Mouse (Mus musculus) MEL (cell line): ENCODE measurements around the gene Cic. TPM values are rescaled to one million over a fixed set of nuclear protein-coding genes. Genes with fewer than 3 reads are reported as not detected.

Experiments used
- DNase-seq: peaks from one replicate; pipeline ENCODE4 v3.0.0; 2011; ENCODE audit warnings: low read depth, low spot score
- H3K27ac ChIP-seq: 2 replicates; pipeline ENCODE4 v1.5.1; 2012; ENCODE audit warnings: low read depth, mild to moderate bottlenecking, control low read depth, low read length, moderate library complexity; ENCODE audit not compliant: control insufficient read depth
- H3K27me3 ChIP-seq, 2 experiments: fragments of 150-350 bp in 1 of 2; sonication (generic) in 1 of 2; 2 replicates each; pipeline ENCODE4 v1.6.1; 2012; ENCODE audit warnings: low read length in 2 of 2, mild to moderate bottlenecking in 2 of 2, improper control_type of control experiment in 1 of 2, moderate library complexity in 1 of 2; ENCODE audit not compliant: insufficient read depth in 2 of 2, control insufficient read depth in 1 of 2
- H3K36me3 ChIP-seq, 2 experiments: 2 replicates each; pipeline ENCODE4 v1.6.1; 2012 to 2014; ENCODE audit warnings: low read length in 2 of 2, improper control_type of control experiment in 1 of 2, inconsistent platforms in 1 of 2, mild to moderate bottlenecking in 1 of 2; ENCODE audit not compliant: insufficient read depth in 2 of 2, control insufficient read depth in 1 of 2
- H3K4me1 ChIP-seq, 2 experiments: fragments of 150-350 bp in 1 of 2; sonication (generic) in 1 of 2; 2 replicates each; pipeline ENCODE4 v1.6.1; 2012; ENCODE audit warnings: low read length in 2 of 2, improper control_type of control experiment in 1 of 2, mild to moderate bottlenecking in 1 of 2; ENCODE audit not compliant: insufficient read depth in 2 of 2, control insufficient read depth in 1 of 2
- H3K4me3 ChIP-seq, 2 experiments: fragments of 150-350 bp in 1 of 2; sonication (generic) in 1 of 2; 2 replicates each; pipeline ENCODE4 v1.5.1; 2012; ENCODE audit warnings: low read depth in 2 of 2, low read length in 2 of 2, mild to moderate bottlenecking in 2 of 2, moderate library complexity in 2 of 2, control low read depth in 1 of 2, improper control_type of control experiment in 1 of 2; ENCODE audit not compliant: control insufficient read depth in 1 of 2, insufficient read depth in 1 of 2
- H3K79me2 ChIP-seq: 2 replicates; pipeline ENCODE4 v1.6.1; 2012; ENCODE audit warnings: mild to moderate bottlenecking, low read length, moderate library complexity; ENCODE audit not compliant: control insufficient read depth, poor library complexity, insufficient read depth
- H3K9ac ChIP-seq: 2 replicates; pipeline ENCODE4 v1.6.1; 2012; ENCODE audit warnings: low read depth, mild to moderate bottlenecking, control low read depth, low read length, moderate library complexity; ENCODE audit not compliant: control insufficient read depth, poor library complexity, severe bottlenecking
- H3K9me3 ChIP-seq: fragments of 150-350 bp; sonication (generic); replicated peaks from 2 replicates; pipeline ENCODE4 v1.6.1; 2012; ENCODE audit warnings: mild to moderate bottlenecking, low read length, improper control_type of control experiment, moderate library complexity; ENCODE audit not compliant: insufficient read depth
- CHD1 ChIP-seq: IDR thresholded peaks from 2 replicates; pipeline ENCODE4 v1.6.1; 2012; ENCODE audit warnings: low read depth, mild to moderate bottlenecking, inconsistent platforms, low read length, improper control_type of control experiment
- CHD2 ChIP-seq: IDR thresholded peaks from 2 replicates; pipeline ENCODE4 v1.6.1; 2011; ENCODE audit warnings: low read length, improper control_type of control experiment
- E2F4 ChIP-seq: IDR thresholded peaks from 2 replicates; pipeline ENCODE4 v1.6.1; 2011; ENCODE audit warnings: low read depth, low read length, improper control_type of control experiment, borderline replicate concordance
- ELF1 ChIP-seq: IDR thresholded peaks from 2 replicates; pipeline ENCODE4 v1.6.1; 2014; ENCODE audit warnings: low read depth, mild to moderate bottlenecking, inconsistent platforms, low read length, improper control_type of control experiment, moderate library complexity
- EP300 ChIP-seq, 2 experiments: IDR thresholded peaks; 2 replicates each; pipeline ENCODE4 v1.6.1; 2011; ENCODE audit warnings: improper control_type of control experiment in 2 of 2, low read length in 2 of 2, low read depth in 1 of 2, mild to moderate bottlenecking in 1 of 2
- ETS1 ChIP-seq: IDR thresholded peaks from 2 replicates; pipeline ENCODE4 v1.6.1; 2012; ENCODE audit warnings: low read depth, mild to moderate bottlenecking, inconsistent platforms, low read length, improper control_type of control experiment, moderate library complexity
- HCFC1 ChIP-seq: IDR thresholded peaks from 2 replicates; pipeline ENCODE4 v1.6.1; 2012; ENCODE audit warnings: low read depth, mild to moderate bottlenecking, inconsistent platforms, low read length, improper control_type of control experiment, moderate library complexity
- JUND ChIP-seq: IDR thresholded peaks from 2 replicates; pipeline ENCODE4 v1.6.1; 2011; ENCODE audit warnings: low read depth, mild to moderate bottlenecking, improper control_type of control experiment, low read length
- KAT2A ChIP-seq: conservative IDR thresholded peaks from 2 replicates; pipeline ENCODE4 v1.6.1; 2012; ENCODE audit warnings: low read depth, low read length, improper control_type of control experiment, inconsistent platforms
- MAFK ChIP-seq: IDR thresholded peaks from 2 replicates; pipeline ENCODE4 v1.6.1; 2011; ENCODE audit warnings: low read depth, mild to moderate bottlenecking, low read length, improper control_type of control experiment, borderline replicate concordance
- MAX ChIP-seq: IDR thresholded peaks from 2 replicates; pipeline ENCODE4 v1.6.1; 2011; ENCODE audit warnings: low read length, improper control_type of control experiment
- MAZ ChIP-seq: IDR thresholded peaks from 2 replicates; pipeline ENCODE4 v1.6.1; 2012; ENCODE audit warnings: low read depth, mild to moderate bottlenecking, inconsistent platforms, low read length, improper control_type of control experiment
- MEF2A ChIP-seq: IDR thresholded peaks from 2 replicates; pipeline ENCODE4 v1.6.1; 2014; ENCODE audit warnings: low read depth, mild to moderate bottlenecking, inconsistent platforms, low read length, improper control_type of control experiment; ENCODE audit not compliant: poor library complexity, insufficient replicate concordance, severe bottlenecking; ENCODE audit errors: extremely low read depth
- MYC ChIP-seq: IDR thresholded peaks from 2 replicates; pipeline ENCODE4 v1.6.1; 2011; ENCODE audit warnings: low read depth, mild to moderate bottlenecking, low read length, improper control_type of control experiment, moderate library complexity
- POLR2A ChIP-seq, 2 experiments: IDR thresholded peaks; 2 replicates each; pipeline ENCODE4 v1.6.1; 2011 to 2012; ENCODE audit warnings: low read length in 2 of 2, mild to moderate bottlenecking in 2 of 2, control low read depth in 1 of 2, improper control_type of control experiment in 1 of 2, low read depth in 1 of 2, moderate library complexity in 1 of 2; ENCODE audit not compliant: control insufficient read depth in 1 of 2, insufficient read depth in 1 of 2, poor library complexity in 1 of 2
- POLR2AphosphoS2 ChIP-seq: IDR thresholded peaks from 2 replicates; pipeline ENCODE4 v1.6.1; 2011; ENCODE audit warnings: low read length, improper control_type of control experiment
- POLR2AphosphoS5 ChIP-seq: IDR thresholded peaks from 2 replicates; pipeline ENCODE4 v1.6.1; 2012; ENCODE audit warnings: low read depth, borderline replicate concordance, mild to moderate bottlenecking, inconsistent platforms, low read length, moderate library complexity, mixed read lengths
- RCOR1 ChIP-seq: IDR thresholded peaks from 2 replicates; pipeline ENCODE4 v1.6.1; 2012; ENCODE audit warnings: low read depth, mild to moderate bottlenecking, inconsistent platforms, low read length, improper control_type of control experiment
- SIN3A ChIP-seq: IDR thresholded peaks from 2 replicates; pipeline ENCODE4 v1.6.1; 2012; ENCODE audit warnings: low read length, improper control_type of control experiment, inconsistent platforms
- TAL1 ChIP-seq: IDR thresholded peaks from 2 replicates; pipeline ENCODE4 v1.6.1; 2012; ENCODE audit warnings: mild to moderate bottlenecking, inconsistent platforms, low read length, moderate library complexity, mixed read lengths
- TBP ChIP-seq: IDR thresholded peaks from 2 replicates; pipeline ENCODE4 v1.8.0; 2011; ENCODE audit warnings: low read depth, low read length, improper control_type of control experiment
- UBTF ChIP-seq: IDR thresholded peaks from 2 replicates; pipeline ENCODE4 v1.6.1; 2012; ENCODE audit warnings: low read depth, mild to moderate bottlenecking, inconsistent platforms, low read length, improper control_type of control experiment, moderate library complexity, borderline replicate concordance; ENCODE audit not compliant: insufficient read depth
- USF1 ChIP-seq: IDR thresholded peaks from 2 replicates; pipeline ENCODE4 v1.6.1; 2014; ENCODE audit warnings: low read depth, mild to moderate bottlenecking, inconsistent platforms, low read length, improper control_type of control experiment, moderate library complexity
- USF2 ChIP-seq, 2 experiments: IDR thresholded peaks; 2 replicates each; pipeline ENCODE4 v1.6.1; 2011 to 2012; ENCODE audit warnings: improper control_type of control experiment in 2 of 2, low read length in 2 of 2, borderline replicate concordance in 1 of 2, inconsistent platforms in 1 of 2, low read depth in 1 of 2, mild to moderate bottlenecking in 1 of 2; ENCODE audit not compliant: insufficient read depth in 1 of 2
- ZMIZ1 ChIP-seq: IDR thresholded peaks from 2 replicates; pipeline ENCODE4 v1.6.1; 2012; ENCODE audit warnings: low read depth, mild to moderate bottlenecking, inconsistent platforms, low read length, improper control_type of control experiment, moderate library complexity
- polyA plus RNA-seq, 2 experiments: library from polyadenylated mRNA; stranded (reverse) in 1 of 2; unstranded in 1 of 2; fragments of >175 nt in 1 of 2; fragments of >200 nt in 1 of 2; gene quantifications; 2 replicates each; pipeline versions ENCODE4 v1.2.1 to v1.2.4; 2012; ENCODE audit warnings: low replicate concordance in 2 of 2, low read depth in 1 of 2; ENCODE audit not compliant: insufficient read length in 2 of 2, insufficient read depth in 1 of 2, missing spikeins in 1 of 2
- total RNA-seq: library from RNA; depleted of rRNA; stranded (reverse); fragments of 300-350 nt; gene quantifications from 2 replicates; pipeline ENCODE4 v1.2.3, GENCODE M21; 2012

Cic gene
- total and polyA plus RNA-seq, 3 experiments: 56.6 to 157 (median 157) TPM

GRCm38 (mm10) chr7:25281734-25282601 lies 14.5 kb downstream of the Cic start (continued):
- no peak for TF ChIP-seq MAFK
- no peak for TF ChIP-seq RCOR1
- no peak for TF ChIP-seq TAL1
- TF ChIP-seq SIN3A: no peak; the same call in none of the 2 replicates
- TF ChIP-seq EP300 (IDR thresholded peaks at IDR 0.05; ENCODE audit: low read depth in 1 of 2, low read length in 2 of 2): 0 out of 4 replicates have a peak, but pooled peaks of 1 of the 2 experiments have one; percentile 10

- peak overlapping the region; percentile 80 for H3K9ac ChIP-seq
- peak; percentile 76 for DNase-seq
- peaks cover 12 to 28% of the 10 kb centered on the region in 2 experiments for H3K4me1 ChIP-seq
- peak overlapping the region; percentile 85 to 91 for H3K4me3 ChIP-seq
- H3K27me3 ChIP-seq: no peaks in the 10 kb centered on the region
- no peak for TF ChIP-seq JUND
- 0 out of 2 replicates have a peak, but pooled peaks have one; percentile 60 for TF ChIP-seq POLR2AphosphoS5
- TF ChIP-seq ELF1: no peak
- no peak for TF ChIP-seq ZMIZ1
- no peak; the same call in 1 of the 2 replicates for TF ChIP-seq HCFC1
- no peak for TF ChIP-seq USF1
- TF ChIP-seq MAZ: no peak
- 0 out of 2 replicates have a peak, but pooled peaks have one; percentile 38 for TF ChIP-seq TBP
- TF ChIP-seq EP300 (IDR thresholded peaks at IDR 0.05; ENCODE audit: low read depth in 1 of 2, low read length in 2 of 2): no peak
- no peak for TF ChIP-seq TAL1
- no peak for TF ChIP-seq POLR2A (IDR thresholded peaks at IDR 0.05; ENCODE audit: control insufficient read depth in 1 of 2, insufficient read depth in 1 of 2, low read depth in 1 of 2, low read length in 2 of 2, poor library complexity in 1 of 2)
- TF ChIP-seq POLR2AphosphoS2: no peak
- TF ChIP-seq, all 39 proteins: peak for 2
- Histone ChIP-seq H3K27ac (peak overlapping the region; percentile 86), H3K9me3 (no peaks in the 10 kb centered on the region), H3K79me2 (peaks cover 35% of the 10 kb centered on the region), H3K36me3 (peaks cover 14 to 24% of the 10 kb centered on the region in 2 experiments)
These were observed 15.3 kb downstream of the Cic start for GRCm38 (mm10) chr7:25282731-25283211.

GRCm38 (mm10) chr7:25283637-25284036 lies 16.1 kb downstream of the Cic start:
- peaks cover 32% of the 10 kb centered on the region for H3K79me2 ChIP-seq
- peak overlapping the region; percentile 85 to 91 for H3K4me3 ChIP-seq
- peak overlapping the region; percentile 86 for H3K27ac ChIP-seq
- H3K9ac ChIP-seq: peak overlapping the region; percentile 80
- H3K9me3 ChIP-seq: no peaks in the 10 kb centered on the region
- H3K4me1 ChIP-seq: peaks cover 9 to 26% of the 10 kb centered on the region in 2 experiments
- peak; percentile 87 for DNase-seq
- H3K27me3 ChIP-seq: no peaks in the 10 kb centered on the region
- peaks cover 21 to 22% of the 10 kb centered on the region in 2 experiments for H3K36me3 ChIP-seq
- TF ChIP-seq MAFK (no peak), HCFC1 (peak; percentile 62), ETS1 (peak; percentile 73), RCOR1 (peak; percentile 79), UBTF (peak; percentile 90), E2F4 (no peak), USF1 (no peak; the same call in 1 of the 2 replicates), CHD2 (no peak), MAX (peak; percentile 41; the same call in 1 of the 2 replicates), USF2 (IDR thresholded peaks at IDR 0.05; ENCODE audit: borderline replicate concordance in 1 of 2, insufficient read depth in 1 of 2, low read depth in 1 of 2, low read length in 2 of 2) (no peak), CHD1 (no peak), JUND (0 out of 2 replicates have a peak, but pooled peaks have one; percentile 34), ZMIZ1 (peak; percentile 51), MEF2A (0 out of 2 replicates have a peak, but pooled peaks have one; percentile 38), MYC (peak; percentile 63; the same call in 1 of the 2 replicates), KAT2A (0 out of 2 replicates have a peak, but pooled peaks have one; percentile 16), POLR2AphosphoS2 (peak; percentile 81)
